ENCODE assay signal across 9 mouse cellular contexts in the genomic region with DNA sequence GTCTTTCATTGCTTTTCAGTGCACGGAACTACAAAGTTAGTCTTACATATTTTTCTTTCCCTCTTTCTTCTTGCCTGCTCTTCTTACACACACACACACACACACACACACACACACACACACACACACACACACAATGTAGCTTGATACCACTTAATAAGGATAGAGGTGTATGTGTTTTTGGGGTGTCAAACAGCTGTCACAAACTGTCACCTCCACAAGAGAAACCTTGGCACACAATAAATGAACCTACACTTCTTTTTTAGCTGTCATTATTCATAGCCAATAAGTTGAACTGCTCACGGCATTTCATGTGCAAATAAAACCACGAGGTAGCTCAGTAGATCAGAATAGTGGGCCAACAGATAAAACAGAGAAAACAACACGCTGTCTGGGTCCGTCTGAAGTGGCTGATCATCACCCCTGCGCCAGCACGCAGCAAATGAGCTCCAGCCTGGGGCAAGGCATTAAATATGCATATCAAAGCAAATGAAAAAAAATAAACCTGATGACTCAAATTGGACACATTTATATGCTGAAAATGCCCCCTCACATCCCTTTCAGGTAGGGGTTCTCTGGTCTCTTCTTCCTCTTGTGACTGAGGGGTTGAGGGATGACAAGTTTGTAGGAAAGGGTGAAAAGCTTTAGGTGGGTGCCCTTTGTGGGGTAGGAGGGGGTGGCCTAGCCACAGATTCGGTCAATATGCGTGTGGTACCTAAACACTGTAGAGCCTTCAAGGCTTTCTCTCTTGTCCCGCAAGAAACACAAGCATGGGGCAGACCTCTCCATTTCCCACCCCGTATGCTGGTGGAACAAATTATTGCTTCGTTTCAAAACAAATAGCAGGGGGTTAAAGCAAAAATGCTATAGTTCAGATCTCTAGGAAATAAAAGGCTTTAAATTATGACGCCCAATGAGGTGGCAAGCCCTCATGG. TPM values are rescaled to one million over a fixed set of nuclear protein-coding genes. Genes with fewer than 3 reads are reported as not detected.
DNase-seq lines count a peak whose midpoint lies in the region; ATAC-seq lines count a peak whose summit lies in the region.
"Had no signal": no experiment of that assay in that cellular context is flagged by ENCODE, and none has a peak within 500 bp of the region (broad histone marks: within the 10 kb centered on the region; RNA-seq: fewer than 3 reads in every experiment).

No protein-coding gene starts in this region.

- peak overlapping the region; percentile 37 for H3K27ac ChIP-seq in heart, embryonic 13.5 days (replicated peaks)
- H3K27ac ChIP-seq in embryonic facial prominence, embryonic 12.5 days: peak overlapping the region; percentile 41; the same call in 1 of the 2 replicates
- peak overlapping the region; percentile 46 for H3K27ac ChIP-seq in hindbrain, embryonic 12.5 days
- H3K27ac ChIP-seq in midbrain, embryonic 16.5 days (ENCODE audit: low read length): peak overlapping the region; percentile 57

- DNase-seq in heart, adult 8-10 months (ENCODE audit: low spot score): no peak
- no peak for DNase-seq in MN1 (ENCODE audit: low spot score)
- DNase-seq in layer of hippocampus, postnatal 14 days (ENCODE audit: low spot score in 2 of 2): no peak
- DNase-seq in thymus, postnatal 25 days: no peak
- DNase-seq: cerebellum, adult 9-10 months had no signal

- H3K36me3 ChIP-seq in heart, embryonic 13.5 days: peaks cover 40% of the 10 kb centered on the region
- H3K36me3 ChIP-seq in embryonic facial prominence, embryonic 12.5 days: no peaks in the 10 kb centered on the region
- H3K36me3 ChIP-seq in hindbrain, embryonic 12.5 days: no peaks in the 10 kb centered on the region; the same call in 1 of the 2 replicates
- no peaks in the 10 kb centered on the region for H3K36me3 ChIP-seq in midbrain, embryonic 16.5 days (ENCODE audit: control insufficient read depth, insufficient read depth, low read length)

- ATAC-seq in heart, embryonic 13.5 days (ENCODE audit: extremely low read depth, insufficient number of reproducible peaks, low FRiP score, low TSS enrichment): no peak
- ATAC-seq in embryonic facial prominence, embryonic 12.5 days (ENCODE audit: insufficient number of reproducible peaks, insufficient read depth, low FRiP score, low TSS enrichment): no peak
- ATAC-seq in hindbrain, embryonic 12.5 days (ENCODE audit: low FRiP score): no peak; the same call in 1 of the 2 replicates
- peak; percentile 61; the same call in 1 of the 2 replicates for ATAC-seq in midbrain, embryonic 16.5 days

- H3K27me3 ChIP-seq in heart, embryonic 13.5 days (replicated peaks): no peaks in the 10 kb centered on the region
- no peaks in the 10 kb centered on the region for H3K27me3 ChIP-seq in embryonic facial prominence, embryonic 12.5 days
- H3K27me3 ChIP-seq in hindbrain, embryonic 12.5 days: no peaks in the 10 kb centered on the region
- H3K27me3 ChIP-seq in midbrain, embryonic 16.5 days (ENCODE audit: control insufficient read depth, insufficient read depth, low read depth, low read length): peaks cover 5% of the 10 kb centered on the region; the same call in 1 of the 2 replicates

- H3K9ac ChIP-seq in heart, embryonic 13.5 days: peak overlapping the region; percentile 100
- peak overlapping the region; percentile 36; the same call in 1 of the 2 replicates for H3K9ac ChIP-seq in embryonic facial prominence, embryonic 12.5 days
- H3K9ac ChIP-seq in hindbrain, embryonic 12.5 days: peak overlapping the region; percentile 97
- peak overlapping the region; percentile 46 for H3K9ac ChIP-seq in midbrain, embryonic 16.5 days (ENCODE audit: low read depth, low read length)

- H3K4me3 ChIP-seq in heart, embryonic 13.5 days: peak overlapping the region; percentile 92
- H3K4me3 ChIP-seq in embryonic facial prominence, embryonic 12.5 days: peak overlapping the region; percentile 21
- peak overlapping the region; percentile 69 for H3K4me3 ChIP-seq in hindbrain, embryonic 12.5 days
- H3K4me3 ChIP-seq in midbrain, embryonic 16.5 days (ENCODE audit: low read depth, low read length): peak overlapping the region; percentile 43

- H3K4me2 ChIP-seq in heart, embryonic 13.5 days: peak overlapping the region; percentile 90
- peak overlapping the region; percentile 63 for H3K4me2 ChIP-seq in embryonic facial prominence, embryonic 12.5 days (replicated peaks)
- peak overlapping the region; percentile 69 for H3K4me2 ChIP-seq in hindbrain, embryonic 12.5 days (replicated peaks)
- peak overlapping the region; percentile 72 for H3K4me2 ChIP-seq in midbrain, embryonic 16.5 days (ENCODE audit: low read length)

- peaks cover 89% of the 10 kb centered on the region for H3K4me1 ChIP-seq in heart, embryonic 13.5 days
- H3K4me1 ChIP-seq in embryonic facial prominence, embryonic 12.5 days: peaks cover 20% of the 10 kb centered on the region; the same call in 1 of the 2 replicates
- peaks cover 69% of the 10 kb centered on the region for H3K4me1 ChIP-seq in hindbrain, embryonic 12.5 days
- H3K4me1 ChIP-seq in midbrain, embryonic 16.5 days (ENCODE audit: control insufficient read depth, insufficient read depth, low read length): peaks cover 8% of the 10 kb centered on the region

- WGBS in heart, embryonic 13.5 days: 41% methylated on average over 13 of the region's 13 CpGs
- 55% methylated on average over 13 of the region's 13 CpGs for WGBS in embryonic facial prominence, embryonic 12.5 days
- WGBS in hindbrain, embryonic 12.5 days: 40% methylated on average over 13 of the region's 13 CpGs
- 48% methylated on average over 13 of the region's 13 CpGs for WGBS in midbrain, embryonic 16.5 days

- no peaks in the 10 kb centered on the region for H3K9me3 ChIP-seq in heart, embryonic 13.5 days
- H3K9me3 ChIP-seq in embryonic facial prominence, embryonic 12.5 days: no peaks in the 10 kb centered on the region
- H3K9me3 ChIP-seq in hindbrain, embryonic 12.5 days (replicated peaks): no peaks in the 10 kb centered on the region
- H3K9me3 ChIP-seq in midbrain, embryonic 16.5 days (replicated peaks; ENCODE audit: control insufficient read depth, low read length, poor library complexity, severe bottlenecking): no peaks in the 10 kb centered on the region

RNA-seq across cellular contexts. Expression of gene Meis2, which starts 9.7 kb away (rescaled TPM):
- polyA plus RNA-seq in heart, embryonic 13.5 days (2015; fragmentation: Nextera tagmentation; extraction: Ambion mirVana): 30.1 and 32.0 TPM in 2 replicates
- 10 to 100 TPM; 24.2 to 31.6 (median 28.8) TPM for total RNA-seq in heart, adult 8-10 months (2022)
- polyA plus RNA-seq in embryonic facial prominence, embryonic 12.5 days (2016; fragmentation: Nextera tagmentation; extraction: Ambion mirVana): 71.2 and 71.7 TPM in 2 replicates
- polyA plus RNA-seq in hindbrain, embryonic 12.5 days (2016; fragmentation: Nextera tagmentation; extraction: Ambion mirVana): 130 and 155 TPM in 2 replicates
- 62.5 and 70.2 TPM in 2 replicates for polyA plus RNA-seq in midbrain, embryonic 16.5 days (2015; fragmentation: Nextera tagmentation; extraction: Ambion mirVana)
- 10 to 100 TPM; 34.6 to 34.8 TPM for total RNA-seq in layer of hippocampus, postnatal 14 days (2021)

Comparison
In these comparisons a context has a peak if more than half of its experiments do, and no peak if none do; other contexts are left out.
1. H3K4me3 ChIP-seq: peak in every context shown above with its lines; median percentile 92 in heart, embryonic 13.5 days; 69 in hindbrain, embryonic 12.5 days; 43 in midbrain, embryonic 16.5 days; 21 in embryonic facial prominence, embryonic 12.5 days.
2. H3K9ac ChIP-seq: peak in every context shown above with its lines; median percentile 100 in heart, embryonic 13.5 days; 97 in hindbrain, embryonic 12.5 days; 46 in midbrain, embryonic 16.5 days; 36 in embryonic facial prominence, embryonic 12.5 days.